Mouse (Mus musculus): ENCODE measurements around the gene Ralgps1. TPM values are rescaled to one million over a fixed set of nuclear protein-coding genes. Genes with fewer than 3 reads are reported as not detected.

Ralgps1 gene
- polyA plus RNA-seq, 1 experiment from 2014 or later, result 2.2 TPM

DNA sequence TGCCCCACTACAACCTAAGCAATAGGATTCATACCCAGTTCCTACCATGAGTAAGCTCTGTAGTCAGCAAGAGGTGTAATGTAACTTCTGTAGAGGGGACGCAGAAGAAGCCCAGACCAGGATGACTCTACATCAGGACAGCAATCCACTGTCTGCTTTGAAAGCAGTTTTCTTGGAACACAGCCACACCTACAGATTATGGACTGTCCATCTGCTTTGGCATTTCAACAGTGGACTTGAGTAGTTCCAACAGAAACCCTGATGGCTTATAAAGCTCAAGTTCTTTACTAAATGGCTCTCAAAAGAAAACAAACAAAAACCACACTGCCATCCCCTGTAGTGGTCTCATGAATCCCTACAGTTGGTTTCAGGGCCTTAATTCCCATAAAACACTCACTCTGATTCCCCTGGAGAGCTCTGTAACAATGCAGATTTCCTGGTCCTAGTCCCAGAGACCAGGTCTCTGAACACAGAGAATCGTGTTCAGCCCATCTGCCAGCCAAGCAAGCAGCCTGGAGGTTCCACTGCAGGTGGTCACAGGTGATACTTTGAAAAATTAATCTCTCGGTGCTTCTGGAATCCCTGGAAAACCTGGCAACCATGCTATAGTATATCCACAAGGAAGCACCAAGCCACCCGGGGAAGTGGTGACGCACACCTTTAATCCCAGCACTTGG, 281.8 kb downstream of the Ralgps1 start:
- Histone ChIP-seq H3K4me2 (replicated peaks; ENCODE audit: low read depth) (no peak overlapping the region), H3K27me3 (ENCODE audit: control insufficient read depth, insufficient read depth, low read length) (no peaks in the 10 kb centered on the region), H3K4me3 (ENCODE audit: low read depth, low read length) (no peak overlapping the region), H3K4me1 (replicated peaks; ENCODE audit: control insufficient read depth, insufficient read depth) (no peaks in the 10 kb centered on the region), H3K36me3 (ENCODE audit: control insufficient read depth, insufficient read depth, low read length) (no peaks in the 10 kb centered on the region), H3K9me3 (ENCODE audit: control insufficient read depth, low read length) (no peaks in the 10 kb centered on the region), H3K27ac (replicated peaks) (no peak overlapping the region), H3K9ac (ENCODE audit: low read length) (no peak overlapping the region)
- DNase-seq (ENCODE audit: low spot score), result no peak
- TF ChIP-seq EP300 (optimal IDR thresholded peaks at IDR 0.05) (no peak), CTCF (IDR thresholded peaks at IDR 0.05; ENCODE audit: low read depth) (no peak)
- WGBS, result 90% methylated on average over 5 of the region's 5 CpGs
- ATAC-seq (ENCODE audit: low FRiP score, low TSS enrichment), result no peak

- no peak for DNase-seq (ENCODE audit: low spot score)
- no peaks in the 10 kb centered on the region for H3K9me3 ChIP-seq (ENCODE audit: control insufficient read depth, low read length)
- no peak overlapping the region for H3K4me2 ChIP-seq (replicated peaks; ENCODE audit: low read depth)
- no peak overlapping the region for H3K9ac ChIP-seq (ENCODE audit: low read length)
- no peaks in the 10 kb centered on the region for H3K27me3 ChIP-seq (ENCODE audit: control insufficient read depth, insufficient read depth, low read length)
- H3K4me1 ChIP-seq (replicated peaks; ENCODE audit: control insufficient read depth, insufficient read depth), result no peaks in the 10 kb centered on the region
- no peak overlapping the region for H3K27ac ChIP-seq (replicated peaks)
- no peaks in the 10 kb centered on the region for H3K36me3 ChIP-seq (ENCODE audit: control insufficient read depth, insufficient read depth, low read length)
- WGBS, result 73% methylated on average over 7 of the region's 7 CpGs
- H3K4me3 ChIP-seq (ENCODE audit: low read depth, low read length), result no peak overlapping the region
- ATAC-seq (ENCODE audit: low FRiP score, low TSS enrichment), result no peak
- no peak for TF ChIP-seq EP300 (optimal IDR thresholded peaks at IDR 0.05)
- no peak for TF ChIP-seq CTCF (IDR thresholded peaks at IDR 0.05; ENCODE audit: low read depth)
Observed at GRCm38 (mm10) chr2:33086671-33087363, 284.5 kb downstream of the Ralgps1 start.

- no peak overlapping the region for H3K9ac ChIP-seq (ENCODE audit: low read length)
- ATAC-seq (ENCODE audit: low FRiP score, low TSS enrichment), result no peak
- no peak overlapping the region for H3K4me3 ChIP-seq (ENCODE audit: low read depth, low read length)
- H3K27me3 ChIP-seq (ENCODE audit: control insufficient read depth, insufficient read depth, low read length), result no peaks in the 10 kb centered on the region
- DNase-seq (ENCODE audit: low spot score), result no peak
- H3K4me1 ChIP-seq (replicated peaks; ENCODE audit: control insufficient read depth, insufficient read depth), result no peaks in the 10 kb centered on the region
- WGBS, result 72% methylated on average over 7 of the region's 7 CpGs
- no peak overlapping the region for H3K4me2 ChIP-seq (replicated peaks; ENCODE audit: low read depth)
- no peaks in the 10 kb centered on the region for H3K9me3 ChIP-seq (ENCODE audit: control insufficient read depth, low read length)
- H3K36me3 ChIP-seq (ENCODE audit: control insufficient read depth, insufficient read depth, low read length), result no peaks in the 10 kb centered on the region
- TF ChIP-seq EP300 (optimal IDR thresholded peaks at IDR 0.05) (no peak), CTCF (IDR thresholded peaks at IDR 0.05; ENCODE audit: low read depth) (no peak)
- H3K27ac ChIP-seq (replicated peaks), result no peak overlapping the region
Observed at GRCm38 (mm10) chr2:33086016-33086596, 285.2 kb downstream of the Ralgps1 start.

GRCm38 (mm10) chr2:33084221-33084620, 287.1 kb downstream of the Ralgps1 start:
- no peak for ATAC-seq (ENCODE audit: low FRiP score, low TSS enrichment)
- H3K9ac ChIP-seq (ENCODE audit: low read length), result no peak overlapping the region
- H3K27me3 ChIP-seq (ENCODE audit: control insufficient read depth, insufficient read depth, low read length), result no peaks in the 10 kb centered on the region
- DNase-seq (ENCODE audit: low spot score), result no peak
- no peaks in the 10 kb centered on the region for H3K36me3 ChIP-seq (ENCODE audit: control insufficient read depth, insufficient read depth, low read length)
- H3K9me3 ChIP-seq (ENCODE audit: control insufficient read depth, low read length), result no peaks in the 10 kb centered on the region
- H3K4me3 ChIP-seq (ENCODE audit: low read depth, low read length), result no peak overlapping the region
- H3K4me1 ChIP-seq (replicated peaks; ENCODE audit: control insufficient read depth, insufficient read depth), result no peaks in the 10 kb centered on the region
- H3K4me2 ChIP-seq (replicated peaks; ENCODE audit: low read depth), result no peak overlapping the region
- 71% methylated on average over 3 of the region's 3 CpGs for WGBS
- TF ChIP-seq CTCF (IDR thresholded peaks at IDR 0.05; ENCODE audit: low read depth), result no peak
- TF ChIP-seq EP300 (optimal IDR thresholded peaks at IDR 0.05), result no peak
- no peak overlapping the region for H3K27ac ChIP-seq (replicated peaks)

Small RNAs within 50 kb of the gene (microRNA-seq; reads per million reads assigned to microRNA genes)
- gene Gm25998, result not detected

Other genes with a start within 250 kb of the Ralgps1 start
- 5.6 and 6.7 TPM in 2 replicates for gene Garnl3, start 239.8 kb downstream of the Ralgps1 start, polyA plus RNA-seq (2015; fragmentation: Nextera tagmentation; extraction: Ambion mirVana)
- gene Angptl2, start 155.4 kb downstream of the Ralgps1 start, polyA plus RNA-seq (2015; fragmentation: Nextera tagmentation; extraction: Ambion mirVana), result 35.3 and 37.3 TPM in 2 replicates
- gene Zbtb34, start 59.8 kb upstream of the Ralgps1 start, polyA plus RNA-seq (2015; fragmentation: Nextera tagmentation; extraction: Ambion mirVana), result 2.6 and 3.3 TPM in 2 replicates
- gene Zbtb43, start 97.1 kb upstream of the Ralgps1 start, polyA plus RNA-seq (2015; fragmentation: Nextera tagmentation; extraction: Ambion mirVana), result 9.6 and 12.9 TPM in 2 replicates